Mouse (Mus musculus): ENCODE data around the gene Mmd.

Mmd gene

DNA sequence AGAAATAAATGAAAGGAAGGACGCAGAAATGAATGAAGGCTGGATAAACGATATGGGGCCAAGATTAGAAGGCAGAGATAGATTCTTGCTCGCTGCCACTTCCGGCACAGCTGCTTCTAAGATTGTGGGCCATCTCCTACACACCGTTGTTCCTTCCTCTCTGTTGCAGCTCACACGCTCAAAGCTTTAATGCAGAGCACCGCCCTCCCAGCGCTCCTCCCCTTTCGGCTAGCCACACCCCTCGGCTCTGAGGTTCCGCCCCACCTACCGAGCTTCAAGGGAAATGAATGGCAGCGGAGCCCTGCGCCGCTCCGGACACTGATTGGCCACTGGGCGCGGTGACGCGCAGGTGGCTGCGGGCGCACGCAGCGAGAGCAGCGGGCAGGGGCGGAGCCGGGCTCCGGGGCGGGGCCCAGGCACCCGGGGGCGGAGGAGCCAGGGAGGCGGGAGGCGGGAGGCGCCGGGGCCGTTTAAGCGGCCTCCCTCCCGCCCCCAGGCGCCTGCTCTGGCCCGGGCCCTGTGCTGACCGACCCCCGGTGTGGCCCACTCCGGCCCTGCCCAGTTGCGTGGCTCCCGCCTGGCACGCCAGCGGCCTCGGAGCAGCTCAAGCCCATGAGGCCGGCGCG lies at the start of gene Mmd:
Gene Mmd (plus strand): TSS at position 432 of the 626 bp plus-strand sequence.
- peak; percentile 97 for DNase-seq (ENCODE audit: low spot score in 2 of 2)

DNA sequence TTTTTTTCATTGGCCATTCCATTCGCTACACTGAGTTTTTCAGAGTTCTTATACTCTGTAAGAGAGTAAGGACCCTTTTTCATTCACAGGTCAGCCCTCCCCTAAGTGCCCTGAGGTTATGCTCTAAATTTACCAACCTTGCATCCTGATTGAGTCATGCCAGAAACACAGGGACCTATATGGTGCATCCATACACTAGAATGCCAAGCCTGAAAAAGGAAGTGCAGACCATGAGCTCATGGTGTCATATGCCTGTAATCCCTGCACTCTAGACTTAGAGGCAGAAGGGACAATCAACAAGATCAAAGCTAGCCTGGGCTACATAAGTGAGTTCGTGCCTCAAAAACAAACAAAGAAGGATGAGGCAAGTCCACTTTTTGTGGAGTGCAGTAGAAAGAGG lies 48.4 kb upstream of the Mmd start:
- DNase-seq (ENCODE audit: low spot score in 2 of 2) = no peak

DNA sequence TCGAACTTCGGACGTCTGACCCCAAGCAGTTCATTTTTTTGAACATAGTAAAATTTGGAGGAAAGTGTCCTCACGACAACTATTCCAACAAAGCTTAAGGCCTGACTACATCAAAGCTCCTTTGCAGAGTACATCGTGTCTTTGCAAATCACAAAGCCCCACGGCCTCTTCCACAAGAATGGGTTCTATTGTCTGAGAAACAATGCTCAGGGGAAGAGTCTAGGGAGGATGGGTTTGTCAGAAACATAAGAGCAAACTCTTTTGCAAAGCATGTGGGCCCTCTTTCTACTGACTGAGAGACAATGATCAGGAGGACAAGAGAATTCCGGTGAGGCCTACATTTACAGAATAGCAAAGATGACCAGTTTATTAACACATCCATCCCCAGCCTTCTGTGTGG lies 35.0 kb upstream of the Mmd start:
- no peak for DNase-seq (ENCODE audit: low spot score in 2 of 2)

DNA sequence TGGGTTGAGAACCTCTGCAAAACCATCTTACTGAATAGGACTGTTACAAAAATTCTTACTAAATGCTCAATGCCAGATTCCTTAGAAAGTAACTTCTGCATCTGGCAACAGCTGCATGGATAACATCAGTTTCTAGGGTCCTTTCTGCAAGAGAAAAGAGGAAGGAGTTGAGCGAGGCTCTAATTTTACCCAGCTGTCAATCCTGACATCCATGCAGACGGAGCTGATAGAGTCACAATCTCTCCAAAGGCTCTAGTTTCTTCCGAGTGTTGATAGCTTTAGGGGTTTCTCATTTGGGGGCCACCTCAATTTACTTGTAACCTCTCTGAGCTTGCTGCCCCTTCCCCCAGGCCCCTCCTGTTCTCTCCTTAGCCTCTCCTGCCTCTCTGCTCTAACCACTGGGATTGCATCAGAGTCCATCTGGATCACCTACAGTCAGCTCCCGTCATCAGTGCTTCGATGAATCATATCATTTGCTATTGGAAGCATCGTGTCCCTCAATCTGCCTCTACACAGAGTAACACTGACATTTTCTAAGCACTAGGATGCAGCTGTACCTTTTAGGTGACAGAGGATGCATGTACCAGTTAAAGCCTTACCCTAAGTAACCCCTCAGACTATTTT lies 29.1 kb upstream of the Mmd start:
- DNase-seq (ENCODE audit: low spot score in 2 of 2) = no peak

DNA sequence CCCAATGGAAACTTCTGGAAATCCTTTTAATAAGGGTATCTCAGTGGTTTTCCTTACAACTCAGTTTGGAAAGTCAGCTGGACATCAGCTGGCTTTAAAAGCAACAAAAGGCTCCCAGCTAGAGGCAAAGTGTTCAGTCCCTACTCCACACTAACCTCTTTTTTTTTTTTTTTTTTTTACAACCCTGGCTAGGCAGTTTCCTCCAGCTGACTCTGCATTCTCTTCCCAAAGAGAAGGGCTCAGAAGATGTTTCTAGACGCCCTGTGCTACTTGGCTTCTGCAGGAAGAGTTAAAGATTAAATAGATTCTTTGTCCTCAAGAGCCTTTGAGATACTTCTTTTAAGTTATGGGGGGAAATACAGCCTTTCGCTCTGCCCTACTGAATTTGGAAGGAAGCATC lies 28.5 kb upstream of the Mmd start:
- no peak for DNase-seq (ENCODE audit: low spot score in 2 of 2)

DNA sequence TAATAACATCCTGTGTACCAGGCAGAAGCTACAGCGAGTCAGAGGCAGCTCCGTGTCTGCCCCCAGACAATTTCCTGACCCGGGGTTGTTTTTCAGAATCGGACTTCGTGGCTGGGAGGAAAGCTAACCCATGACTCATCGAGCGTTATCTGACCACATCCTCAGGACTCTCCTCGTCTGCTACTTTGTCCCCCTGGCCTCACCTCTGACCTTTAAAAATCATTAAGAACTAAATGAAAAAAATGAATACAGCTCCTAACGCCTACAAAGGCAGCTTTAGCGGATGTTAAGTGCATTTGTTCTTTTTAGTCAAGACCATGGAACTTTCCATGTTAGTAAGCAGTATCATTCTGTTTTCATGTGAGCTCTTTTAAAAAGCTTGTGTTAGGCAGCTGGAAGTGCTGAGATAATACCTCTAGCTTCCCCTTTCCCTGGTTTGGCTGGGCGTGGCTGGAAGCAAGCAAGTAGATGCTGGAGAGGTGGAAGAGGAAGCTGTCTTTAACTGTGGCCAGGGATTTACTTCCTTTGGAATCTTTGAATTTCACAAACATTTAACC lies 24.3 kb upstream of the Mmd start:
- no peak for DNase-seq (ENCODE audit: low spot score in 2 of 2)

DNA sequence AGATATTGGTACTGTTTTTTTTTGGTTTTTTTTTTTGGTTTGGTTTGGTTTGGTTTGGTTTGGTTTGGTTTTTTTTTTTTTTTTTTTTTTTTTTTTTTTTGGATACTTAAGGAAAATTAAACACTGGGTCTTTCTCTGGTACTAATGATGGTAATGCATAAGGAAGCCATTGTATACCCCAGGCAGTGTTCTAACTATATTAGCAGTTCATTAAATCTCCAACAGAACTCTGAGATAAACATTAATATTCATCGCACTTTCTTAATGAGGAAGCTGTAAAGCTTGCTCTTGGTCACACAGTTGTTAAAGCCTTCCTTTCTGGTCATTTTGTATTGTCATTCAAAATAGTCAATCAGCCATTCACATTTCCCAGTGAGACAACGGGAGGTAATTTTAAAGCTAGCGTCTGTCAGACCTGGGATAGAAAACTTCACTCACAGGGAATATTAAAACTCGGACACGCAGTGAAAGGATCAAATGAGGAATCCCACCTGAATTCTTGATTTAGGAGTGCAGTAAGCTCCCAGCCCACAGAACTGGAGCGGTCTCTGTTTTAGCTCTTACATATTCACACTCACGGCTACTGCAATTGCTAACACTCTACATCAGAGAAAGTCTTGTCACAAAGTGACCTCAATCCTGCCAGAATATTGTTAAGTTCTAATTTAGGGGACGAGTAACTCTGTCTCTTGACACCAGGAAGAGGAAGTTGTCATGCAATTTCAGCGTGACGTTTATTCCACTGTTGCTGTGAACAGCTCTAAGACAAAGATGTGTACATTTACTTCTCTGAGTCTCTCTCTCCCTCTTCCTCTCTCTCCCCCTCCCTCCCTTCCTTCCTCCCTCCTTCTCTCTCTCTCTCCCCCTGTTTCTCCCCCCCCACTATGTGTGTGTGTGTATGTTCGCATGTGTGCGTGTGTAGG lies 22.0 kb upstream of the Mmd start:
- DNase-seq (ENCODE audit: low spot score in 2 of 2) = no peak

DNA sequence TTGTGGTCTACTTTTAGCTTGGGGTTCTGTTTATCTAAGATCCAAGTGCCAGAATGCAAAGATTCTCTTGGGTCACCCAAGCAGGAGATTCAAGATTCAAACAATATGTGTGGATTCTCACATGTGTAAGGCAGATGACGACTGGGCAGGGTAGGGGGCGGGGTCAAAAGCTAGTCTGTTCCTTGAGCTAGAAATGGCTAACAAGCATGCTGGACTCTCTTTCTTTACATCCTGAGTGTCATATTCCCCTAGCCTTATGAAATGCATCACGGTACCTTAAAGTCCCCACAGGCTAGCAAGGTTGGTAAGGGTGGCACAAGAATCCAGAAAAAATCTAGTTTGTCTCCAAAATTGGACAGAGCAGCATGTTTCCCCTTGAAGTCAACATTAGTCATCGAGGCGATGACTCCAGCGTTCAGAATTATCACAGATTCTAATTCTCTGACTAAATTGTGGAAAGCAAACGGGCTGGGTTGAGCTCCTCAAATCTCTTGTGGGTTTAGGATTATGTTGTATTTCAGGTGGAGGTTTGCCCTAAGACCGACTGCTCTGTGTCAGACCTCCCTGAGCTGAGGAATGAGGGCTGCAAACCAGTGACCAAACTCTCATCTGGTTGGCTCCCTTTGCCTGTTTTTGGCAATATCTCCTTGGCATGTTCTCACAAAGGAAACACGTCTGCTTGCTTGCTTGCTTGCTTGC lies 20.9 kb upstream of the Mmd start:
- DNase-seq (ENCODE audit: low spot score in 2 of 2) = no peak

DNA sequence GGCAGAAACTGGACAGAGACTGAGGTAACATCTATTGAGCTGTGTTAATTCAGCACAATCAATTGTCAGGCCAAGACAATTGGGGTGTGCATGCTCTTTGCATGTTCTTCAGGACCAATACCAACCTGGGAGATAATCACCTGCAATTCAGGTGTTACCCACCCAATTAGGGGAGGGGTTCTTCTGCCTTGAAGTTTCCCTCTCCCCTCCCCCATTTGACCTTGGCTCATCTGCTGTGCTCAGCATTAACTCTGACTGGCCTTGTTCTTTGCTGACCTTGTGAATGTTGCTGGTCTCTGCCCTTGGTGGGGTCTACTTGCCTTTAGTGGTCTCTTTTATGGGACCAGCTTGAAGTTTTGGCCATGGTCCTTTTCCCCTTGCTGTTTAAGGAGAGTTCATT lies 19.5 kb upstream of the Mmd start:
- no peak for DNase-seq (ENCODE audit: low spot score in 2 of 2)

DNA sequence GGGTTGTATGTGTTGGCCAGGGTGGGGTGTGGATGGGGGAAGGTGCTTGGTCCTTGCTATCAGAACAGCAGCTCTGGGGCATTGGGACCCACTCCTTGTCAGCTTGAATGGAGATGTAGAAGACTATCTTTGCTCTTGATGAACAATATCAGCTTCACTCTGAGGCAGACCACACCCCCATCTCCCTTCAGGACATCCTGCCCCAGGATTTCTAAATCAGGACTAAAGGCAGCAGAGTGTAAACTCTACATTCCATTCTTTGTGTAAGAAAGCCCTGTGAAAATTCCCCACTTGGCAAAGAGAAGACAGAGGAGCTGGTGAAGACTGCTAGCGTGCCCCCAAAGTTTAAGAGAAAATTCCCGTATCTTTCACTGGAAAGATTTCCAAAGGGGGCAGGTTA lies 18.6 kb upstream of the Mmd start:
- no peak for DNase-seq (ENCODE audit: low spot score in 2 of 2)

DNA sequence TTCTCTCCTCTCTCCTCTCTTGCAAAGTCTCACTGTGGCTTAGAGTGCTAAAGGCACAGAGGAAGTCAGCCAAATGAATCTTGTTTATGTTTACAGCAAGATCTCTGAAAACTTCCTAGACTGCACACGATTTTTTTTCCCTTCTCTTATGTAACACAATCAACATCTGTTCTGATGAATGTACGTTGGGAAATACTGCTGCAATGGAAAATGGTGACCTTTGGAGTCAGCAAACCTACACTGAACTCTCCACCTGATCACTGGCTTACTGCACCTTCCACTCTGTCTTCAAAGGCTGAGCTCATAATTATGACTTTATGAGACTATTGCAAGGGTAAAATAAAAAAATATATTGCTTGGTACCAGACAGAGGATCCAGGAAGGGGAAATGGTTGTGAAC lies 17.6 kb upstream of the Mmd start:
- DNase-seq (ENCODE audit: low spot score in 2 of 2) = no peak

DNA sequence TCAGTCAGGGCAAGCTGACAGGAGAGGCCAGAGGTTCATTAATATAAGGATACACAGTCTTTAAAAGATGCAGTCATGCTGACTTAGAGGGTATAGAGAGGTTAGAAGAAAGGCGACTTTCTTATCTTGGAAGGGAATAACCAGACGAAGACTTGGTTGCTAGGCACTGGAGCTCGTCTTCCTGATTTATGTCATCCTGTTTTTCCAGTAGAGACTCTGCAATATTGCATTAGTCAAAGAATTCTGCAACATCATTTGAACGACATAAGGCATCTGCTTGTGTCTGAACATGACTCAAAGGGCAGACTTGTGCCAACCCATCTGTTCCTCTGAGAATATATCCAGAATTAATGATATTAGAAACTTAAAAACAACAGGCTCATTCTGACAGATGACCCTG lies 16.6 kb upstream of the Mmd start:
- DNase-seq (ENCODE audit: low spot score in 2 of 2) = no peak

DNA sequence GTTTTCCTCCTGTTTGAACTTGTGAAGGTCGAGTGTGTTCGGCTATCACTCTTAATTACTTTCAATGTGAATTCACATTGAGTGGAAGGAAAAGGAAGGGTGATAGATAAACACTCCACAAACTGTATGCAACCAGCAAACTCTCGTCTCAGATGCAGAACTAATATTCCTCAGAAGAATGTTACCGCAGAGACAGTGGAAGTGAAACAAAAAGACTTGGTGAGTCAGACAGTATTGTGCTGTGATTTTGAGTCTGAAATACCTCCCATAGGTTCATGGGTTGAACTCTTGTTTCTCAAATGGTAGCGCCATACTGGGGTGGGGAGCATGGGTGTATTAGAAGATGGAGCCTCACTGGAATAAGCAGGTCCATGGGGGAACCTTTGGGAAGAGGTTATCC lies 14.0 kb upstream of the Mmd start:
- no peak for DNase-seq (ENCODE audit: low spot score in 2 of 2)

DNA sequence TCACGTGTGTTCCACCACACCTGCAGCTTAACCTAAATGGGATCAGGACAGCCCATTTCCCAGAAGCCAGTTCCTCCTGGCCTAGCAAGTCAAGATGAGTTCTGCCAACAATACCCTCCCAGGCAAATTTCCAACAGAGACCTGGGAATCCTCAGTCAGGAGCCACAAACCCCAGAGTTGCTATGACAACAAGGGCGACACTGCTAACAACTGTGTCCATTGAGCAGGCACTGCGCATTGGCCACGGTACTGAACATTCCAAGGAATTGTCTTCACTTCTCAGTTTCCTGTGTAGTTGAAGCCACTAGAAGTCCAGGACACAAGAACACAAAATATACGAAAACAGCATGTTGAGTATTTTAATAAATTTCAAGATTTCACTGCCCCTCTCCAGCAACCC lies 11.6 kb upstream of the Mmd start:
- DNase-seq (ENCODE audit: low spot score in 2 of 2) = no peak

DNA sequence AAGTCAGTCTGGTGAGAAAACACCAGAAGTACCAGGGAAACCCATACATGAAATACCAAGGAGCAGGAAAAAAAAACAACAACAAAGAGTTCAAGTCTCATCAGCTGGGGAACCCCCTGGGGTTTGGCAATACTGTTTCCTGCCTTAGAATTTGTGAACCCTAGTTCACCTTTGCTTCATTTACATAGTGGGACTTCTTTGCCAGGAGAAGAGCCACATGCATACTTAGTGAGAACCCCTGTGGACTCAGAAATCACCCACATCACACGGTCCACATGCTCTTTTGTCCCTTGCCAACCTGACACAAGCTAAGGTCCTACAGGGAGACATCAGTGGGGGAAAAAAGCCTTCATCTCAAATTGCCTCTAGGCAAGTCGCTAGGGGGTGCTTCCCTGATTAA lies 10.6 kb upstream of the Mmd start:
- no peak for DNase-seq (ENCODE audit: low spot score in 2 of 2)

DNA sequence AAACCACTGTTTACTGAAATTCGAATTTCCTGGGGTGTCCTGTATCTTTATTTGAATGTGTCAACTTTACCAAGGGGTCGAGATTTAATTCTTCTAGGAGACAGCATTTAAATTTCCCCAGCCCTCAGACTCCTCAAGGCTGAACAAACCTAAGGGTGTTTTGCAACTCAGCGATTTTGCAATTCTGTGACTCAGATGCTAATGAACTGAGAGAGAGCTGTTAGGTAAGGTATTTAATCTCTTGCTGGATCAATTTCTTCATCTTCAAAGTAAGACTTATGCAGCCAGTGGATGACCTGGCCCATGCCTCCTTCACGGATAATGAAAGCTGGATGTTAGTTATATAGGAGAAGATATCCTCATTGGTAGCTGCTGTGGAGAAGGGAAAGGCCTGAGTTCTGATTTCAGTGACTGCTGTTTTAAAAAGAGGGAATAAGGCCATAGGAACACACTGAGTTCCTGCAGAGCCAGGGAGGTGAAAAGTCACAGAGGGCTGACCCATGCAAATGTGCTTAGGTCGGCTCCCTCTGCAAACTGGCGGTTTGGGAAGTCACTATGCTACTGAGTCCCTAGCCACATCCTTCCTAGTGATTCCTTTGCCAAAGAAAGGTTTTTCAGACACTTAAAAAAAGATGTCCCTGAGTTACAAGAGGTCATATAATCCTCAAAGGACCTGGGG lies 8.5 kb upstream of the Mmd start:
- DNase-seq (ENCODE audit: low spot score in 2 of 2) = no peak

DNA sequence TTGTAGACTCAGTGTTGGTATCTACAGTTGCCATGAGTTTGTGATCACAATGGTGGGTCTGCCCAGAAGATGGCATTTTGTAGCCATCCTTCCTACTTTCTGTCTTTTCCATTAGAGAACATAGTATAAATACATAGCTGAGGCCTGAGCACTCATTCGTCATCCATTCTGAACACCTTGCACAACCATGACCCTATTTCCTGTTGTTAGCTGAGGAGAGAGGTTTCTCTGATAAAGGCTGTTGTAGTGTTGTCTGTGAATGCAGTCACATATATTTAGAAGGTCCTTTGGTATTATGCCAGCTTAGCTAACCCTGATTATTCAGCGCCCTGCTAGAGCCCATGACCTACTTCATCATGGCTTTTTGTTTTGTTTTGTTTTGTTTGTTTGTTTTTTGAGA lies 7.4 kb upstream of the Mmd start:
- DNase-seq (ENCODE audit: low spot score in 2 of 2) = no peak

DNA sequence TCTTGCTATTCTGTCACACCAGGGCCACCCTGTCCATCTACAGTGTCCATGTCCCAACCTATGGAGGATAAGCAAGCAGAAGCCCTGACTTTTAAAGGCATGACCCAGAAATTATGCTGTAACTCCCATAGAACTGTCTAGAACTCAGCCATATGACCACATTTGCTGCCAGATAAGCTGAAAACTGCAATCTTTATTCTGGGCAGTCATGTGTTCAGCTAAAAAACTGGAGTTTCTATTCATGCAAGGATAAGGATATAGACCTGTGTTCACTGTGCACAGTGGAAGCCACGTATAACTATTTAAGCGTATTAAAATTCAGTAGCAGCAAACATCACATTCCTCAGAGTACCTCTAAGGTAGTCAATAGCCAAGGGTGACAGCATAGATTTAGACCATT lies 6.0 kb upstream of the Mmd start:
- DNase-seq (ENCODE audit: low spot score in 2 of 2) = no peak

DNA sequence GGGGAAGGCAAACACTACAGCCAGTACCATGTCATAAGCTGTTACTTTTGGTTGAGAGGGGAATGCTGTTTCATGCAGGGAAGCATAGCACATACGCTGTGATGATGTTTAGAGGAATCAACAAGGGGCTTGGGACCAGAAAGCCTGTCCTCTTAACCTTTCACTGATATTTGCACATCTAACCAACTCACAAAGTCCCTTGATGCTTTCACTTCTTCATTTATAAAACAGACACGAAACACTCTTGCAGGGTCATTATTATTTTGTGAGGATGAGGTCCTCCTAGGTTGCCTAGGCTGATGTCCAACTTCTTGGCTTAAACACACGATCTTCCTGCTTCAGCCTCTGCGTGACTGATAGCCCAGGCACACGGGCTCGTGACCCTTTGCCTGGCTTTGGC lies 3.6 kb upstream of the Mmd start:
- DNase-seq (ENCODE audit: low spot score in 2 of 2) = no peak

DNA sequence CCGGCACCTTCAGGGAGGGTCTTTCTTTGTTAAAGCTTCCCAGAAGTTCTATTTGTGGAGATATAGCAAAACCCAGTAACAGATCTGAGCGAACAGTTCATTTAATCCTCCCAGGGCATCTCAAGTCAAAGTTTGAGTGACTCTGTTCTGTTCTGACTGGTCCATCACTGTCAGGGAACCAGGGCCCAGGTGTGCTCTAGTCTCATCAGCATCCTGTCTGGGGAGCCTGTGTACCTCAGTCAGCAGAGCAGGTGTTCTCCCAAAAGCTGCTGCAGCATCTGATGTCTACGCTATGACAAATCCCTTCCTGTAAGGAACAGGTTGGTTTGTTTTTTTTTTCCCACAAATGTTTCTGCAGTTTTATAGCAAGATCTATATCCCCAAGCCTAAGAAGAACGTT lies 2.6 kb upstream of the Mmd start:
- no peak for DNase-seq (ENCODE audit: low spot score in 2 of 2)

DNA sequence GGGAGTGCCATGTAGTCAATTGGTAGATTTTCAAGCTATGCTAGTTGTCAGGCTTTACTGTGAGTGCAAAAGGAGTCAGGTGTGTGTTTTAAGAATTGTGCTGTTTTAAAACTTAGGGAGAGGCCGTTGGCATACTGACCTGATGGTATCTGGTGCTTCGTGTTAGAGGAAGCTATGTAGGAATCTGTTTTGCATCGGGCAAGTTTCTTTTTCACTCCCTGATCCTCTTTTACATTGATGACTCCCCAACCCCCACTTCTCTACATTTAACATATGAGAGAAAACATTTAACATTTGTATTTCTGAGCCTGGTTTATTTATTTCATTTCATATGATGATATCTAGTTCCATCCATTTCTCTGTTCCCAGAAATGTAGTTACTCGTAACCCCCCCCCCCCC lies 1.5 kb upstream of the Mmd start:
- no peak for DNase-seq (ENCODE audit: low spot score in 2 of 2)

Measured in frontal cortex, postnatal 14 days (tissue).